Mouse (Mus musculus): ENCODE data around the gene Ano4. TPM values are rescaled to one million over a fixed set of nuclear protein-coding genes. Genes with fewer than 3 reads are reported as not detected.

Ano4 gene
- polyA plus RNA-seq, 1 experiment from 2014 or later: 1.5 TPM

GRCm38 (mm10) chr10:89222284-89222989, 122.1 kb downstream of the Ano4 start:
- ATAC-seq (replicated peaks; ENCODE audit: low FRiP score) (no peak), DNase-seq (ENCODE audit: low spot score) (no peak)
- Histone ChIP-seq H3K27ac (ENCODE audit: low read depth, low read length) (no peak overlapping the region), H3K9ac (ENCODE audit: low read depth, low read length) (no peak overlapping the region), H3K36me3 (ENCODE audit: control insufficient read depth, insufficient read depth, low read length) (no peaks in the 10 kb centered on the region), H3K9me3 (ENCODE audit: control insufficient read depth, low read length) (no peaks in the 10 kb centered on the region), H3K27me3 (replicated peaks; ENCODE audit: control insufficient read depth, insufficient read depth, low read length) (no peaks in the 10 kb centered on the region), H3K4me2 (no peak overlapping the region), H3K4me1 (replicated peaks; ENCODE audit: control insufficient read depth, insufficient read depth, low read length) (no peaks in the 10 kb centered on the region), H3K4me3 (ENCODE audit: low read depth, low read length) (no peak overlapping the region)
- WGBS: 68% methylated on average over 6 of the region's 6 CpGs

DNA sequence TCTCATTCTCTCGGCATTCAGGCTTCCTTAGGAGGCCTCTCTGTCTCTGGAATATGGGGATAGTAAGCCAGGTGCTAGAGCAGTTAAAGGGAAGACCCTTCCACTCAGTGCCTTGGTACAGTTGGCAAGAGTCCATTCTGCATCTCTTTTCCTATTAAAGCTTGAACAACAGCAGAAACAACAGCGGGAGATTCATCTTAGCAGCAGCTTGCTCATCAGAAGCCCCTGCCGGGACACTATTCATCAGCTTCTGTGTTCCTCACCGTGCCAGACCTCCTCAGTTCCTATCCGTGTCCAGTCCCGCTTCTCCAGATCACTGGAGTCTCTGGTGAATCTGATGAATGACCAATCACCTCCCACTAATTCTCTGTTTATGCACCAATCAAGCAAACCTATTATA, 128.5 kb downstream of the Ano4 start:
- Histone ChIP-seq H3K36me3 (ENCODE audit: control insufficient read depth, insufficient read depth, low read length) (no peaks in the 10 kb centered on the region), H3K27ac (ENCODE audit: low read depth, low read length) (no peak overlapping the region), H3K4me1 (replicated peaks; ENCODE audit: control insufficient read depth, insufficient read depth, low read length) (no peaks in the 10 kb centered on the region), H3K9ac (ENCODE audit: low read depth, low read length) (no peak overlapping the region), H3K4me3 (ENCODE audit: low read depth, low read length) (no peak overlapping the region), H3K27me3 (replicated peaks; ENCODE audit: control insufficient read depth, insufficient read depth, low read length) (no peaks in the 10 kb centered on the region), H3K9me3 (ENCODE audit: control insufficient read depth, low read length) (no peaks in the 10 kb centered on the region), H3K4me2 (no peak overlapping the region)
- no peak for DNase-seq (ENCODE audit: low spot score)
- ATAC-seq (replicated peaks; ENCODE audit: low FRiP score): no peak
- WGBS: 79% methylated on average over 6 of the region's 6 CpGs

- no peak overlapping the region for H3K27ac ChIP-seq (ENCODE audit: low read depth, low read length)
- H3K36me3 ChIP-seq (ENCODE audit: control insufficient read depth, insufficient read depth, low read length): no peaks in the 10 kb centered on the region
- H3K4me2 ChIP-seq: no peak overlapping the region
- no peak overlapping the region for H3K9ac ChIP-seq (ENCODE audit: low read depth, low read length)
- WGBS: 43% methylated on average over 2 of the region's 2 CpGs
- H3K4me1 ChIP-seq (replicated peaks; ENCODE audit: control insufficient read depth, insufficient read depth, low read length): no peaks in the 10 kb centered on the region
- no peaks in the 10 kb centered on the region for H3K9me3 ChIP-seq (ENCODE audit: control insufficient read depth, low read length)
- no peaks in the 10 kb centered on the region for H3K27me3 ChIP-seq (replicated peaks; ENCODE audit: control insufficient read depth, insufficient read depth, low read length)
- no peak for ATAC-seq (replicated peaks; ENCODE audit: low FRiP score)
- no peak for DNase-seq (ENCODE audit: low spot score)
- no peak overlapping the region for H3K4me3 ChIP-seq (ENCODE audit: low read depth, low read length)
Observed at GRCm38 (mm10) chr10:89205858-89206257, 138.7 kb downstream of the Ano4 start.

DNA sequence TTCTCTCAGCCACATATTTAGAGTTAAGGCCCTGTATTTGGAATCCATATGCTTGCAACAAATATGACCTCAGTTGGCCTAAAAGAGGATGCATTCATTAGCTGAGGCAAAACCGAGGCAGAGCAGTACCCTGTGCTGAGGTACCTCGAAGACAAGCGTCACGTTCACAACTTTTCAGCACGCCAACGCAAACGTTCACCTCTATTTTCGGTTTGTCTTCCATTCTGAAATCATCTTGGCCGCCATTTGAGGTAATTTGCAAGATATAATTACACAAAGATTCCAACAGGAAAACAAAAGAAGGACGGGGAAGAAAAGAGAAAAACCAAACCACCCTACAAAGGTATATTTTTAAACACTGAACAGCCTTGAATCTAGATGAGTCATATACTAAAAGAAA, 148.1 kb downstream of the Ano4 start:
- DNase-seq (ENCODE audit: low spot score) (no peak), ATAC-seq (replicated peaks; ENCODE audit: low FRiP score) (no peak)
- no peak overlapping the region for H3K9ac ChIP-seq (ENCODE audit: low read depth, low read length)
- H3K27me3 ChIP-seq (replicated peaks; ENCODE audit: control insufficient read depth, insufficient read depth, low read length): no peaks in the 10 kb centered on the region
- no peaks in the 10 kb centered on the region for H3K4me1 ChIP-seq (replicated peaks; ENCODE audit: control insufficient read depth, insufficient read depth, low read length)
- H3K9me3 ChIP-seq (ENCODE audit: control insufficient read depth, low read length): no peaks in the 10 kb centered on the region
- WGBS: 85% methylated on average over 10 of the region's 10 CpGs
- H3K4me2 ChIP-seq: no peak overlapping the region
- no peak overlapping the region for H3K27ac ChIP-seq (ENCODE audit: low read depth, low read length)
- no peaks in the 10 kb centered on the region for H3K36me3 ChIP-seq (ENCODE audit: control insufficient read depth, insufficient read depth, low read length)
- no peak overlapping the region for H3K4me3 ChIP-seq (ENCODE audit: low read depth, low read length)

DNA sequence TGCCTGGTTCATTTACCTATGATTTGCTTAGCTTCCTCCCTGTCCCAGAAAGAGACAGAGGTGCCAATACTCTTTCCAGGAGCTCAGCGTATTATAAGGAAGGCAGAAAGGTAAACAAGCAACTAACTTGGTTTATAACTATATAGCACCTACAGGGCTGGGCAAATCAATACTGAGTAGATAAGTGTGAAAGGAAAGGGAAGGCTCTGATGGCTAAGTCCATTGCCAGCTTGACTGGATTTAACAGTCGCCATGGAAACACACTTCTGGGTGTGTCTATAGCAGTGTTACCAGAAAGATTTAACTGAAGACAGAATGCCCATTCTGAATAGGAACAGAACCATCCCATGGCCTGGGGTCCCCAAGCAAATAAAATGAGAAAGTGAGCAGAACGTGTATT, 149.5 kb downstream of the Ano4 start:
- Histone ChIP-seq H3K36me3 (ENCODE audit: control insufficient read depth, insufficient read depth, low read length) (no peaks in the 10 kb centered on the region), H3K4me1 (replicated peaks; ENCODE audit: control insufficient read depth, insufficient read depth, low read length) (no peaks in the 10 kb centered on the region), H3K27me3 (replicated peaks; ENCODE audit: control insufficient read depth, insufficient read depth, low read length) (no peaks in the 10 kb centered on the region), H3K4me3 (ENCODE audit: low read depth, low read length) (no peak overlapping the region), H3K4me2 (no peak overlapping the region), H3K27ac (ENCODE audit: low read depth, low read length) (no peak overlapping the region), H3K9ac (ENCODE audit: low read depth, low read length) (no peak overlapping the region), H3K9me3 (ENCODE audit: control insufficient read depth, low read length) (no peaks in the 10 kb centered on the region)
- no peak for ATAC-seq (replicated peaks; ENCODE audit: low FRiP score)
- DNase-seq (ENCODE audit: low spot score): no peak
- 65% methylated on average over 3 of the region's 3 CpGs for WGBS

GRCm38 (mm10) chr10:89194440-89194839, 150.1 kb downstream of the Ano4 start:
- WGBS: 79% methylated on average over 7 of the region's 7 CpGs
- Histone ChIP-seq H3K27me3 (replicated peaks; ENCODE audit: control insufficient read depth, insufficient read depth, low read length) (no peaks in the 10 kb centered on the region), H3K4me3 (ENCODE audit: low read depth, low read length) (no peak overlapping the region)

DNA sequence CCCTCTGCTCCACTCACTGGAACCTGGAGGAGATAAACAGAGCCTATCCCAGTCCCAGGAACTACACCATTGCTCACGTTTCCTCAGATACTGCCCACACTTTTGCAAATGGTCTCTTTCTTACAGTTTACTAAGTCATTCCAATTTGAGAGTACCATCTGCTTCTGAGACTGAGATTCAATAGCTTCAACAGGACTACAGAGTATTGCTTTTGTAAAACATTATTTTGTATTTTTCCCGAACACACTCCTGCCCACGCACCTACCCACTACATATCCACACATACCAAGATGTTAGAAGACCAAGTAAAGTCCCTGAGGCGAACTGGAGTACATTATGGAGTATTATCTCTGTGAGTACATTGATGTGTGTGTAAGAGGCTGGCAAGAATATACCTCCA, 166.6 kb downstream of the Ano4 start:
- H3K4me3 ChIP-seq (ENCODE audit: low read depth, low read length): no peak overlapping the region
- no peaks in the 10 kb centered on the region for H3K27me3 ChIP-seq (replicated peaks; ENCODE audit: control insufficient read depth, insufficient read depth, low read length)
- DNase-seq (ENCODE audit: low spot score) (no peak), ATAC-seq (replicated peaks; ENCODE audit: low FRiP score) (no peak)
- no peak overlapping the region for H3K9ac ChIP-seq (ENCODE audit: low read depth, low read length)
- H3K4me2 ChIP-seq: no peak overlapping the region
- no peaks in the 10 kb centered on the region for H3K36me3 ChIP-seq (ENCODE audit: control insufficient read depth, insufficient read depth, low read length)
- 68% methylated on average over 4 of the region's 4 CpGs for WGBS
- H3K4me1 ChIP-seq (replicated peaks; ENCODE audit: control insufficient read depth, insufficient read depth, low read length): no peaks in the 10 kb centered on the region
- H3K9me3 ChIP-seq (ENCODE audit: control insufficient read depth, low read length): no peaks in the 10 kb centered on the region
- H3K27ac ChIP-seq (ENCODE audit: low read depth, low read length): no peak overlapping the region

More at GRCm38 (mm10) chr10:89194440-89194839, 150.1 kb downstream of the Ano4 start:
- H3K4me1 ChIP-seq (replicated peaks; ENCODE audit: control insufficient read depth, insufficient read depth, low read length): no peaks in the 10 kb centered on the region
- no peak overlapping the region for H3K27ac ChIP-seq (ENCODE audit: low read depth, low read length)
- H3K9me3 ChIP-seq (ENCODE audit: control insufficient read depth, low read length): no peaks in the 10 kb centered on the region
- H3K36me3 ChIP-seq (ENCODE audit: control insufficient read depth, insufficient read depth, low read length): no peaks in the 10 kb centered on the region
- no peak overlapping the region for H3K9ac ChIP-seq (ENCODE audit: low read depth, low read length)
- ATAC-seq (replicated peaks; ENCODE audit: low FRiP score) (no peak), DNase-seq (ENCODE audit: low spot score) (no peak)
- H3K4me2 ChIP-seq: no peak overlapping the region

DNA sequence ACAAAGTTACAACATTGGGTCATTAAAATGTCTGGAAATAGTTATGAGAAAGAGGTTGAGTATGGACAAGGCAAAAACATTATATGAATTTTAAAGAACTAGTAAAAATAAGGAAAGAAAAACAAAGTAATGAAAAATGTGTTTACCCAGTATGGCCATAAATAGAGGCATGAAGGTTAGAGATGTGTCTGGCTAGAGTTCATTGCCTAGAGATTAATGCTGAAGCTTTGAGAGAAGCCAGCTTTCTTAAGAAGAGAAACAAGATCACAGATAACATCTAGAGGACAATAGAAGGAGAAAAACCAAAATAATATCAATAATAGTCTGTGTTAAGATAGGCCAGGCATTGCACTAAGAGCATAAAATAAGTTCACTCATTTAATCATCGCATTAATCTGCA, 180.0 kb downstream of the Ano4 start:
- no peaks in the 10 kb centered on the region for H3K36me3 ChIP-seq (ENCODE audit: control insufficient read depth, insufficient read depth, low read length)
- H3K9ac ChIP-seq (ENCODE audit: low read depth, low read length): no peak overlapping the region
- H3K9me3 ChIP-seq (ENCODE audit: control insufficient read depth, low read length): no peaks in the 10 kb centered on the region
- H3K4me2 ChIP-seq: no peak overlapping the region
- H3K27me3 ChIP-seq (replicated peaks; ENCODE audit: control insufficient read depth, insufficient read depth, low read length): no peaks in the 10 kb centered on the region
- no peak overlapping the region for H3K27ac ChIP-seq (ENCODE audit: low read depth, low read length)
- ATAC-seq (replicated peaks; ENCODE audit: low FRiP score): no peak
- DNase-seq (ENCODE audit: low spot score): no peak
- H3K4me3 ChIP-seq (ENCODE audit: low read depth, low read length): no peak overlapping the region
- H3K4me1 ChIP-seq (replicated peaks; ENCODE audit: control insufficient read depth, insufficient read depth, low read length): no peaks in the 10 kb centered on the region
- WGBS: 73% methylated on average over 1 of the region's 1 CpGs

- Histone ChIP-seq H3K4me1 (replicated peaks; ENCODE audit: control insufficient read depth, insufficient read depth, low read length) (no peaks in the 10 kb centered on the region), H3K27ac (ENCODE audit: low read depth, low read length) (no peak overlapping the region), H3K27me3 (replicated peaks; ENCODE audit: control insufficient read depth, insufficient read depth, low read length) (no peaks in the 10 kb centered on the region), H3K4me2 (no peak overlapping the region), H3K9ac (ENCODE audit: low read depth, low read length) (no peak overlapping the region), H3K36me3 (ENCODE audit: control insufficient read depth, insufficient read depth, low read length) (no peaks in the 10 kb centered on the region), H3K9me3 (ENCODE audit: control insufficient read depth, low read length) (no peaks in the 10 kb centered on the region), H3K4me3 (ENCODE audit: low read depth, low read length) (no peak overlapping the region)
- WGBS: 59% methylated on average over 2 of the region's 2 CpGs
- DNase-seq (ENCODE audit: low spot score): no peak
- no peak for ATAC-seq (replicated peaks; ENCODE audit: low FRiP score)
Observed at GRCm38 (mm10) chr10:89155502-89155901, 189.1 kb downstream of the Ano4 start.
